Mouse (Mus musculus): ENCODE results near the gene Slc7a5.

Slc7a5 gene

GRCm38 (mm10) chr8:121907587-121908248 is at the start of gene Slc7a5:
Slc7a5 (minus strand) TSS chr8:121907694.
- peak; percentile 96 to 99 for DNase-seq (ENCODE audit: inconsistent age in 2 of 2, low spot score in 1 of 2)

GRCm38 (mm10) chr8:121955825-121956500 is 48.5 kb upstream of the Slc7a5 start:
- no peak for DNase-seq (ENCODE audit: inconsistent age in 2 of 2, low spot score in 1 of 2)

GRCm38 (mm10) chr8:121954981-121955555 is 47.6 kb upstream of the Slc7a5 start:
- no peak for DNase-seq (ENCODE audit: inconsistent age in 2 of 2, low spot score in 1 of 2)

GRCm38 (mm10) chr8:121953821-121954545 is 46.5 kb upstream of the Slc7a5 start:
- DNase-seq (ENCODE audit: inconsistent age in 2 of 2, low spot score in 1 of 2), result no peak

- no peak for DNase-seq (ENCODE audit: inconsistent age in 2 of 2, low spot score in 1 of 2)
Measured at GRCm38 (mm10) chr8:121952800-121953199, 45.3 kb upstream of the Slc7a5 start.

- DNase-seq (ENCODE audit: inconsistent age in 2 of 2, low spot score in 1 of 2), result no peak
Measured at GRCm38 (mm10) chr8:121952122-121952521, 44.6 kb upstream of the Slc7a5 start.

GRCm38 (mm10) chr8:121951656-121952009 is 44.1 kb upstream of the Slc7a5 start:
- peak; percentile 39 to 57 for DNase-seq (ENCODE audit: inconsistent age in 2 of 2, low spot score in 1 of 2)

- DNase-seq (ENCODE audit: inconsistent age in 2 of 2, low spot score in 1 of 2), result peak; percentile 82 to 90
Measured at GRCm38 (mm10) chr8:121950749-121951655, 43.5 kb upstream of the Slc7a5 start.

- DNase-seq (ENCODE audit: inconsistent age in 2 of 2, low spot score in 1 of 2), result peak; percentile 99 to 100
Measured at GRCm38 (mm10) chr8:121949941-121950748, 42.7 kb upstream of the Slc7a5 start.

- DNase-seq (ENCODE audit: inconsistent age in 2 of 2, low spot score in 1 of 2), result no peak
Measured at GRCm38 (mm10) chr8:121949222-121949800, 41.8 kb upstream of the Slc7a5 start, which contains the start of gene Banp. Banp (plus strand) TSS chr8:121949750.

GRCm38 (mm10) chr8:121948321-121949145 is 41.0 kb upstream of the Slc7a5 start:
- peak; percentile 53 to 62 for DNase-seq (ENCODE audit: inconsistent age in 2 of 2, low spot score in 1 of 2)

- DNase-seq (ENCODE audit: inconsistent age in 2 of 2, low spot score in 1 of 2), result peak; percentile 90 to 92
Measured at GRCm38 (mm10) chr8:121947753-121948141, 40.3 kb upstream of the Slc7a5 start.

GRCm38 (mm10) chr8:121947047-121947752 is 39.7 kb upstream of the Slc7a5 start:
- peak; percentile 59 to 64 for DNase-seq (ENCODE audit: inconsistent age in 2 of 2, low spot score in 1 of 2)

- DNase-seq (ENCODE audit: inconsistent age in 2 of 2, low spot score in 1 of 2), result no peak
Measured at GRCm38 (mm10) chr8:121946351-121946750, 38.9 kb upstream of the Slc7a5 start.

- DNase-seq (ENCODE audit: inconsistent age in 2 of 2, low spot score in 1 of 2), result no peak
Measured at GRCm38 (mm10) chr8:121944831-121945230, 37.3 kb upstream of the Slc7a5 start, which contains the start of gene Car5a. Car5a (minus strand) TSS chr8:121944904.

GRCm38 (mm10) chr8:121943716-121944115 is 36.2 kb upstream of the Slc7a5 start:
- DNase-seq (ENCODE audit: inconsistent age in 2 of 2, low spot score in 1 of 2), result no peak

- DNase-seq (ENCODE audit: inconsistent age in 2 of 2, low spot score in 1 of 2), result no peak
Measured at GRCm38 (mm10) chr8:121943057-121943540, 35.6 kb upstream of the Slc7a5 start.

- no peak for DNase-seq (ENCODE audit: inconsistent age in 2 of 2, low spot score in 1 of 2)
Measured at GRCm38 (mm10) chr8:121938732-121939131, 31.2 kb upstream of the Slc7a5 start.
